Mouse (Mus musculus) adrenal gland, adult 18-20 months (tissue): Measurements from ENCODE around the gene Fos. TPM values are rescaled to one million over a fixed set of nuclear protein-coding genes. Genes with fewer than 3 reads are reported as not detected.

ENCODE experiments used
- DNase-seq, 2 experiments: peaks; one replicate each; pipeline ENCODE4 v3.0.0; 2021 to 2022; ENCODE audit warnings: low spot score in 2 of 2
- total RNA-seq, 2 experiments: library from RNA; stranded (reverse); gene quantifications; 1 replicate in 1 of 2; 2 replicates in 1 of 2; pipeline ENCODE4 v1.2.3; 2021

Gene Fos
- total RNA-seq, 2 experiments from 2014 or later: 2.9 to 4.3 TPM

GRCm38 (mm10) chr12:85485890-85486765, 12.4 kb downstream of the Fos start:
- DNase-seq: peak; percentile 97 to 99

DNA sequence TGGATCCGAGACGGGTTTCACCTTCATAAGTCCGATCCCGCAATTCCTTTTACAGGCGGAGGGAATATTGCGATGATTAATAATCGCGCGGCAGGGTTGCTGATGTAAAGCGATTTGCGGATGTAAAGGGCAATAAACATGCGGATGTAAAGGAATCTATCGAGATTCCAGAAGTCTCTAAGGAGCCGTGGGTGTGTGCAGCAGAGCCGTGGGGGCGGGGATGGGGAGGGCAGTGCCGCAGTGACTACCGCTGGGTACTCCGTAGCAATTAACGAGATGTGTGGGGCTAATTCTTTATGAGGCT, 13.0 kb downstream of the Fos start:
- DNase-seq: peak in 1 of 2 experiments; percentile 45

DNA sequence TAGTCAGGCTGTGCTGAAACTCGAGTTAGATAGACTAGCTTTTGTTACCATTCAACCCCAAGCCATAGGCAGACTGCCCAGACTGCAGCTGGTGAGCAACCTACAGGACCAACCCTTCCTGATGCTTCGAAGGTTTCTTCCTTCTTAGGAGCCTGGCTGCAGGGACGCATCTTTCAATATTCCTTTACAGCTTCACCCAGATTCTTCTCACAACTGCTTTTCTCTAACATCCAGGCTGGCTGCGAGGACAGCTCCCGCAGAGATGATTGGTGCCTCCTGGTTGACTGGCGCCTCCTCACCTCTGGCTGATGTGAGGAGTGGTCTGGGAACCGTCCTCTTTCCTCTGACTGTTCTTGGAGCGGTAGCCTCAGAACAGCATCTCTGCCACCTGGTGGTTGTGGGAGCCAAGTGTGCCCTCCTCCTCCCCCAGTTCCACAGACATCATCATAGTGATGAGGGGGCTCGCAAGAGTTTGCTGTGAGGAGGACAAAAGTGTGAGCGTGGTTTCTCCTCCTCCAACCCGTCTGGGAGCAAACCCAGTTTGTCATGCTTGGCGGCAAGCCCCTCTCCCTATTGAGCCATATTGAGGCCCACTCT, 14.0 kb downstream of the Fos start:
- DNase-seq: peak; percentile 60 to 66

GRCm38 (mm10) chr12:85489232-85489886, 15.7 kb downstream of the Fos start:
- no peak for DNase-seq

GRCm38 (mm10) chr12:85490096-85490820, 16.6 kb downstream of the Fos start:
- DNase-seq: no peak

DNA sequence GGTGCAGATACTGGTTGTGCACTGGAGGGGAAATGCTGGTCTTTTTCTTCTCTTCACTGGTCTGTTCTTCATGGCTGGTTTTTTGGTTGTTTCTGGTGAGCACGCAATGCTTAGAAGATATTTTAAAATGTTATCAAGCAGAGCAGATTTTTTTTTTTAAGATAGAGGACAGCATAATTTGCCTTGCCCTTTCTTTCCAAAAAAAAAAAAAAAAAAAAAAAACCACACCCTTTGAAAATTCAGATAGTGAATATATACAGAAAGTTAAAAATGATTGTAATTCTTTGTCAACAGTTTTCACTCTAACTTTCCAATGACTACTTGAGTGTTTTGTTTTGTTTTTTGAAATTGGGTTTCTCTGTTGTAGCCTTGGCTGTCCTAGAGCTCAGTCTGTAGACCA, 17.3 kb downstream of the Fos start:
- no peak for DNase-seq

GRCm38 (mm10) chr12:85492084-85492645, 18.5 kb downstream of the Fos start:
- peak; percentile 55 to 63 for DNase-seq

GRCm38 (mm10) chr12:85496336-85496735, 22.6 kb downstream of the Fos start:
- DNase-seq: no peak

DNA sequence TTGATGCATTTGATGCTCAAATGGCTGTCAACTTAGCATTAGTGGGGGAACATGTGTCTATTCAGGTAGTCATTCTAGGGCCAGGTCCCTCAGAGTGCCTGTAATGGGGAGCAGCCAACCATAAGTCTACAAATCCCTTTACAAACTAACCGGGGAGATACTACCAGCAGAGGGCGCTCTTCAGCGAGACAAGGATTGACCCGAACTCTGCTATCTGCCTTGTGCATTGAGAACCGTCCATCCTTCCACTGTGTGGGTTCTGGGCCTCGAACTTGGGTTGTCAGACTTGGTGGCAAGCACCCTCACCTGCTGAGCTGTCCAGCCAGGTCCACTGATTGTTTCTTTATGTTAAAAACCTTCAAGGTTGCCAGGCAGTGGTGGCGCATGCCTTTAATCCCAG, 23.1 kb downstream of the Fos start:
- DNase-seq: peak; percentile 64 to 79

- no peak for DNase-seq
Measured at GRCm38 (mm10) chr12:85497310-85498135, 23.8 kb downstream of the Fos start.

DNA sequence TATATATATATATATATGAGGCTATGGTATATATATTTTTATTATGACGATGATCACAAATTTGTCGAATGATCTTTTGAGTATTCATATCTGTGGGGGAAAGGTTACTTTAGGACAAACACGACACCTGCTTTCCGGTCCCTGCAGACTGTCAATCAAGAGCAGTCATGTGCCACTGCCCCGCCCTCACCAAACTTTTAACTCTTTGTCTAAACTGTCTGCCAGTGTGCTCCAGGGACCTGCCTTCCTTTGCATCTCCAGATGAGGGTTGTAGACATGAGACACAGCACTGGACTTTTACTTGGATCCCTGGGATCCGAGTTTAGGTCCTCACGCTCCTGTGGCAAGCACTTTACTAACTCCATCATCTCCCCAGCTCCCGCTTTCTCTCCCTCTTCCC, 25.3 kb downstream of the Fos start:
- no peak for DNase-seq

- no peak for DNase-seq
Measured at GRCm38 (mm10) chr12:85502682-85503081, 29.0 kb downstream of the Fos start.

DNA sequence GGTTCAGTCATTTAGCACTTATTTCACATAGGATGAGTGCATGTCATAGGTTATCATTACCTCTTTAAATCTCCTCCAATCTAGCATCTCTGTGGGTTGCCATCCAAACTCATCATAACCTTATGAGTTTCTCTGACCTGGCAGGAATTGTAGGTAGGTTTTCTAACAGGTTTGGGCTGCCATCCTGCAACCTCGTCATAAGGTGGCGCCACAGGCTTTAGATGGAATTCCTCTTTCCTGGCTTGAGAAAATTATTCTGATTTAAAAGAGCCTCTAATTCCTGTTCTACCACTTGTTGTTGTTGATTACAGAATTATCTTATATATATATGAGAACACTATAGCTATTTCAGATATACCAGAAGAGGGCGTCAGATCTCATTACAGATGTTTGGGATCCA, 34.5 kb downstream of the Fos start:
- DNase-seq: peak in 1 of 2 experiments; percentile 55

DNA sequence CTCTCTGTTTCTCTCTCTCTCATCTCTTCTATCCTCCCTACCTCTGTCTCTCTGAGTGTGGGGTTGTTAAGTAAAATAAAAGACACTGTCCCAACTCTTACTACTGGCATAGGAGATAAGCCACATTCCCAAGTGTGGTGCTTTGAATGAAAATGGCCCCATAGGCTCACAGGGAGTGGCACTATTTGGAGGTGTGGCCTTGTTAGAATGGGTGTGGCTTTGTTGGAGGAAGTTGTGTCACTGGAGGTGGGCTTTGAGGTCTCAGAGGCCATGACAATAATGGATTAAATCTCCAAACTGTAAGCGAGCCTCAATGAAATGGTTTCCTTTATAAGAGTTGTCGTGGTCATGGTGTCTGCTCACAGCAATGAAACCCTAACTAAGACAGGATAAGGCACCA, 36.3 kb downstream of the Fos start:
- DNase-seq: no peak

DNA sequence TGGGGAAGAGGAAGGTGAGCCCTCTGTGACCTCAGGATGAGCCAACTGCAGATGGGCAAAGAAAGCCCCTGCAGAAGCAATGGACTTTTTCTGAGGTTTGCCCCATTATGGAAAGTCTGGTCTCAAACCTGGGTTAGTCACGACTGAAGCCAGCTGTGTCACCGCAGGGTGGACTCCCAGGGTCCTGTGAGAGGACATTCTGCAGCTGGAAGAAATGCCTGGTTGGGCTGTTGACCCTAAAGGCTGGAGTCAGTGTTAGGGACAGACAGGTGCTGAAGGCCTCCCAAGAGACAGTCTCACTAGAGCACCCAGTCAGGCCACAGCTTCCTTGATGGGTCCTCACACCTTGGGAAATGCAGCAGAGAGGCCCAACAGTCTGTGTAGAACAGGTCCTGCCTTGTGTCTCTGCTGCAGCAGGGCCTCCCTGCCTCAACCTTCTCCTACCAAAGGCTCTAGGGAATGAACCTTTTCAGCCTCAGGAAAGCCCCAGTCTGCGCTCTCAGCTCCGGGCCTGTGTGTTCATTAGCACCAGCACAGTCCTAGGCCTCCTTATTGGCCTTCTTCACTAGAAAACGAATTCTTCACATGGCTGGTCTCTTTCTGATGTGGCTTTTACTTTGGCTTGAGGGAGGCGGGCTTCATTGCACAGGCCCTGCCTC, 40.2 kb downstream of the Fos start:
- DNase-seq: no peak

GRCm38 (mm10) chr12:85514958-85515357, 41.3 kb downstream of the Fos start:
- no peak for DNase-seq

DNA sequence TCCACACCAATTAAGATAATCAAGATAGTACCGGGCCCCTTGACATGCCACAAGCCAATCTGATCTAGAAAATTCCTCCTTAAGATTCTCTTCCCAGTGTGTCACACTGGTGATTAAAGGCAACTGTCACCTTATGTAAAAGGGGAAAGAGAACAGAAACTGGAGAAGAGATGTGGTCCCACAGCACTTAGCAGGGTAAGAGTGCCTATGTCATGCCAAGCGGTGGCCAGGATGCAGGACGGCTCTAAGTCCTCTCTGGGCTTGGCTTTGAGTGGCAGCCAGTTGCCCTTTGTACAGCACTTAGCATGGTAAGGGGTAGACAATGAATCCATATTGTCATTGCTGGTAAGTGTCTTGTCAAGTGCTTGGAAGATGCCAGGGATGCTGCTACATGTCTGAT, 42.2 kb downstream of the Fos start:
- DNase-seq: no peak

DNA sequence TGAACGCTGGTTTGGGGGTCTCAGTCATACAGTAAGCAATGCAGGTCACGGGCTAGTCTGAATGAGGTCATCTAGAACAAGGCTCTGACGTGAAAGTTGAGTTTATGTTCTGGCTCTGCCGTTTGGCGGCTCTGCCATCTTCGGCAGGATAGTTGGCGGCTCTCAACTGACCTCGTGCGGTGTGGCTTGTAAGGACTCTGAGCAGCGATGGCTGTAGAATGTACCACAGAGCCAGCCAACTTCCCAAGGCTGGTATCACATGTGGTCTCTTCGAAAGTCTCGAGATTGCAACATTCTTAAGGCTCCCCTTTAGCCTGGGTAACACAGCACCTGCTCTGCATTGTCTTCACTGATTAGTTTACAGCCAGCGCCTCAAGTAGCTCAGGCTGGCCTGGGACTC, 43.6 kb downstream of the Fos start:
- DNase-seq: no peak

DNA sequence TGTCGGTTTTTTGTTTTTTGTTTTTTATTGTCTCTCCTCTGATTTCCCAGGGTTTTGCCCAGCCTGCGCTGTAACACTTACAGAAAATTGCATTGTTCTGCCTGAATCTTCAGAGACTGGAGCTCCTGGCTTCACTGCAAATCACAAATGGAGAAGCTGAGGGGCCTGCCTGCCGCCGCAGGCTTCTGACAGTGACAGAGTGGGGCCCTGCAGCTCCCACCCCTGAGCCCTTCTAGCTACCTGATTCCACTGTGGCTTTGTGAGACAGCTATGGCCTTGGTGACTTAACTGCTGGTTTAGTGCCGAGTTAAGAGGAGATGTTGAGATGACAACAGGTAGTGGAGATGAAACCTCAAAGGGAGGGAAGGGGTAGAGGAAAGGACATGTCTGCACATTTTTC, 44.3 kb downstream of the Fos start:
- DNase-seq: no peak

GRCm38 (mm10) chr12:85519553-85519952, 45.9 kb downstream of the Fos start:
- no peak for DNase-seq
